Mouse (Mus musculus) spleen, adult 2 months (tissue): Measurements from ENCODE around the gene Fam163a.

Source experiments
- CTCF ChIP-seq: fragments of 200-500 bp; IDR thresholded peaks from 2 replicates; pipeline ENCODE4 v1.5.1; 2011; ENCODE audit warnings: mild to moderate bottlenecking, inconsistent platforms; ENCODE audit not compliant: insufficient read depth, insufficient read length, insufficient replicate concordance; ENCODE audit errors: extremely low read depth
- POLR2A ChIP-seq: fragments of 200-500 bp; IDR thresholded peaks from 2 replicates; pipeline ENCODE4 v1.6.1; 2011; ENCODE audit warnings: low read depth, low read length, inconsistent platforms

- TF ChIP-seq CTCF (no peak), POLR2A (no peak)
Observed at GRCm38 (mm10) chr1:156033921-156034320, 170.9 kb downstream of the Fam163a start.
